Mouse (Mus musculus): ENCODE results near the gene Bmpr1b.
A peak's percentile ranks its signal among the peaks of the same experiment; 100 is the strongest.

Gene Bmpr1b

GRCm38 (mm10) chr3:142034160-142034559 is 135.1 kb downstream of the Bmpr1b start:
- DNase-seq (ENCODE audit: low spot score): no peak

- no peak for DNase-seq (ENCODE audit: low spot score)
Measured at GRCm38 (mm10) chr3:142019716-142020115, 149.5 kb downstream of the Bmpr1b start.

- DNase-seq (ENCODE audit: low spot score): peak; percentile 42
Measured at GRCm38 (mm10) chr3:141984548-141984947, 184.7 kb downstream of the Bmpr1b start.

GRCm38 (mm10) chr3:141981613-141982432 is 187.4 kb downstream of the Bmpr1b start:
- DNase-seq (ENCODE audit: low spot score): peak; percentile 49

- DNase-seq (ENCODE audit: low spot score): no peak
Measured at GRCm38 (mm10) chr3:141966244-141966643, 203.0 kb downstream of the Bmpr1b start.

GRCm38 (mm10) chr3:141952931-141953330 is 216.3 kb downstream of the Bmpr1b start:
- peak; percentile 78 for DNase-seq (ENCODE audit: low spot score)

GRCm38 (mm10) chr3:141950642-141951041 is 218.6 kb downstream of the Bmpr1b start:
- DNase-seq (ENCODE audit: low spot score): no peak

GRCm38 (mm10) chr3:141948506-141948905 is 220.7 kb downstream of the Bmpr1b start:
- no peak for DNase-seq (ENCODE audit: low spot score)

GRCm38 (mm10) chr3:141948096-141948495 is 221.1 kb downstream of the Bmpr1b start:
- DNase-seq (ENCODE audit: low spot score): no peak

- DNase-seq (ENCODE audit: low spot score): no peak
Measured at GRCm38 (mm10) chr3:141946846-141947245, 222.4 kb downstream of the Bmpr1b start.

GRCm38 (mm10) chr3:141943317-141943742 is 225.9 kb downstream of the Bmpr1b start:
- DNase-seq (ENCODE audit: low spot score): peak; percentile 82

- DNase-seq (ENCODE audit: low spot score): no peak
Measured at GRCm38 (mm10) chr3:141940207-141940606, 229.0 kb downstream of the Bmpr1b start.

- DNase-seq (ENCODE audit: low spot score): peak; percentile 72
Measured at GRCm38 (mm10) chr3:141936594-141937272, 232.5 kb downstream of the Bmpr1b start.

GRCm38 (mm10) chr3:141932956-141933355 is 236.3 kb downstream of the Bmpr1b start:
- DNase-seq (ENCODE audit: low spot score): peak; percentile 53

- peak; percentile 64 for DNase-seq (ENCODE audit: low spot score)
Measured at GRCm38 (mm10) chr3:141931372-141932092, 237.7 kb downstream of the Bmpr1b start.

GRCm38 (mm10) chr3:141923442-141923841 is 245.8 kb downstream of the Bmpr1b start:
- no peak for DNase-seq (ENCODE audit: low spot score)

- no peak for DNase-seq (ENCODE audit: low spot score)
Measured at GRCm38 (mm10) chr3:141921161-141921560, 248.1 kb downstream of the Bmpr1b start.

- DNase-seq (ENCODE audit: low spot score): no peak
Measured at GRCm38 (mm10) chr3:141919661-141920060, 249.6 kb downstream of the Bmpr1b start.

- DNase-seq (ENCODE audit: low spot score): no peak
Measured at GRCm38 (mm10) chr3:141917166-141917565, 252.1 kb downstream of the Bmpr1b start.

GRCm38 (mm10) chr3:141915995-141916394 is 253.2 kb downstream of the Bmpr1b start:
- no peak for DNase-seq (ENCODE audit: low spot score)

- DNase-seq (ENCODE audit: low spot score): no peak
Measured at GRCm38 (mm10) chr3:141914588-141914987, 254.6 kb downstream of the Bmpr1b start.

- no peak for DNase-seq (ENCODE audit: low spot score)
Measured at GRCm38 (mm10) chr3:141909136-141909535, 260.1 kb downstream of the Bmpr1b start.

Data from retina, embryonic 14.5 days (tissue).